Mouse (Mus musculus) heart, adult 2 months (tissue): Measurements from ENCODE around the gene Ncdn. TPM values are rescaled to one million over a fixed set of nuclear protein-coding genes. Genes with fewer than 3 reads are reported as not detected.

Experiments used
- DNase-seq, 2 experiments: peaks; one replicate each; pipeline ENCODE4 v3.0.0; 2021
- H3K27ac ChIP-seq: fragments of 200-600 bp; 2 replicates; pipeline ENCODE4 v1.8.1; 2022
- H3K27me3 ChIP-seq: fragments of 200-500 bp; 2 replicates; pipeline ENCODE4 v1.6.1; 2012; ENCODE audit warnings: mild to moderate bottlenecking, low read length, inconsistent platforms, mixed read lengths; ENCODE audit not compliant: control insufficient read depth, insufficient read depth
- H3K36me3 ChIP-seq: fragments of 200-500 bp; 2 replicates; pipeline ENCODE4 v1.6.1; 2012; ENCODE audit warnings: low read length, inconsistent platforms; ENCODE audit not compliant: control insufficient read depth, insufficient read depth
- H3K4me1 ChIP-seq: fragments of 200-500 bp; 2 replicates; pipeline ENCODE4 v1.6.1; 2011; ENCODE audit warnings: low read length; ENCODE audit not compliant: control insufficient read depth, insufficient read depth
- H3K4me3 ChIP-seq: fragments of 200-600 bp; 2 replicates; pipeline ENCODE4 v1.8.1; 2022
- H3K79me2 ChIP-seq: fragments of 200-500 bp; replicated peaks from 2 replicates; pipeline ENCODE4 v1.6.1; 2012; ENCODE audit warnings: mild to moderate bottlenecking, inconsistent platforms, low read length, moderate library complexity, mixed read lengths; ENCODE audit not compliant: control insufficient read depth, insufficient read depth
- H3K9ac ChIP-seq: fragments of 200-500 bp; 2 replicates; pipeline ENCODE4 v1.6.1; 2012; ENCODE audit warnings: low read depth, mild to moderate bottlenecking, control low read depth, inconsistent platforms, low read length, mixed read lengths
- CTCF ChIP-seq: fragments of 200-600 bp; IDR thresholded peaks from 2 replicates; pipeline ENCODE4 v1.8.1; 2022; ENCODE audit warnings: antibody characterized with exemption, mild to moderate bottlenecking, moderate library complexity
- EP300 ChIP-seq: fragments of 200-500 bp; IDR thresholded peaks from 2 replicates; pipeline ENCODE4 v1.6.1; 2011; ENCODE audit warnings: low read depth, low read length, control low read depth; ENCODE audit not compliant: insufficient read depth
- POLR2A ChIP-seq: fragments of 200-500 bp; IDR thresholded peaks from 2 replicates; pipeline ENCODE4 v1.6.1; 2011; ENCODE audit warnings: mild to moderate bottlenecking, low read depth, low read length, control low read depth; ENCODE audit not compliant: insufficient read depth
- WGBS: fragments of 180-500 bp; shearing (Covaris S2); methylation state at CpG from one replicate; pipeline ENCODE4 v1.1.7; 2018; 5-methylcytosine and 5-hydroxymethylcytosine counted together
- intact Hi-C: fragments of 180-260 bp; cut with DNase I; formaldehyde crosslinking; loops from one replicate; pipeline ENCODE4 v1.15.1; 2025
- polyA plus RNA-seq: library from polyadenylated mRNA; depleted of rRNA; stranded (reverse); fragments of >200 nt; gene quantifications from 2 replicates; pipeline ENCODE4 v1.2.3, GENCODE M21; 2012
- total RNA-seq, 2 experiments: library from RNA; stranded (reverse); gene quantifications; 2 replicates each; pipeline ENCODE4 v1.2.3; 2021

Ncdn gene
- total and polyA plus RNA-seq, 3 experiments, result 15.2 to 20.1 (median 16.5) TPM

DNA sequence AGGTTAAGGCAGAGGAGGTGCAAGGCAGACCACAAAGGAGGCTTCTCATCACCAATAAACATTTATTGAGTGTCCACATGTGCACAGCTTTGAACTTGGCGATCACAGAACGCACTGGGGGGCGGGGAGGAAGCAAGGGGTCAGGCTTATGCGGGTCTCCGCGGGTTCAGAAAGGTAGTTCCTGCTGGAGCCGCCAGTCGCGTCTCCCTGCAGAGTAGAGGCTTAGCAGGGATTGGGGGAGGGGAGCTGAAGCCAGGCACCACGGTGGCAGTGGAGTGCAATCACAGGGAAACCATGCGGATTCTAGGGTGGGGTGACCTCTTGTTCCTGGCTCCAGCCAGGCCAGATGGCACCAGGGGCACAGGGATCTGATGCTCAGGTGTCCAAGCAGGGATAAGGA, 9.5 kb downstream of the Ncdn start:
- H3K27ac ChIP-seq, result no peak overlapping the region
- H3K27me3 ChIP-seq, result no peaks in the 10 kb centered on the region
- 51% methylated on average over 11 of the region's 11 CpGs for WGBS
- no peak overlapping the region for H3K9ac ChIP-seq
- TF ChIP-seq POLR2A (no peak), EP300 (no peak), CTCF (no peak)
- no peak for DNase-seq
- H3K36me3 ChIP-seq, result no peaks in the 10 kb centered on the region
- H3K4me1 ChIP-seq, result no peaks in the 10 kb centered on the region
- intact Hi-C loops, result loop anchor here (2.0 kb wide), 1 partner anchor 97 kb away; no protein-coding TSS in a partner anchor
- no peaks in the 10 kb centered on the region for H3K79me2 ChIP-seq
- no peak overlapping the region for H3K4me3 ChIP-seq

- WGBS, result 31% methylated on average over 2 of the region's 2 CpGs
- Histone ChIP-seq H3K27ac (no peak overlapping the region), H3K36me3 (no peaks in the 10 kb centered on the region), H3K4me3 (no peak overlapping the region), H3K4me1 (no peaks in the 10 kb centered on the region), H3K27me3 (peaks cover 1% of the 10 kb centered on the region; the same call in 1 of the 2 replicates), H3K79me2 (no peaks in the 10 kb centered on the region), H3K9ac (no peak overlapping the region)
- no peak for DNase-seq
- TF ChIP-seq POLR2A, result no peak
- no peak for TF ChIP-seq CTCF
- no peak for TF ChIP-seq EP300
- intact Hi-C loops, result no loop called here
Measured at GRCm38 (mm10) chr4:126742976-126743375, 10.3 kb downstream of the Ncdn start.

DNA sequence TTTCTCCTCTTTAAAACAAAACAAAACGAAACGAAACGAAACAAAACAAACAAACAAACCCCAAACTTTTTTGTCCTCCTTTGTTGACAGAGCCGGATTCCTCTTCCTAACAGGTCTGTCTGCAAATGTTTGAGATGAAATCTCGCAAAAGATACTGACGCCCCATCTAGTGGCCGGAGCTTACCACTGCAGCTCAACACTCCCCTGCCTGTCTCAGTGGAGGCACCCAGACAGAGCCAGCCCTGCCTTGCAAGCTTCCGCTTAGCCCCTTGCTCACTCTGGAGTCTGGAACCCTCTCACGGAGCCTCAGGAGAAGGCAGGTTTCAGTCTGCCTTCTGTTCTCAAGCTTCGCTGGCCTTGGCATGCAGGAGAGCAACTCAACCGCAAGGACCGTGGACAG, 11.8 kb downstream of the Ncdn start:
- Histone ChIP-seq H3K4me3 (no peak overlapping the region), H3K27me3 (peaks cover 5% of the 10 kb centered on the region; the same call in 1 of the 2 replicates), H3K9ac (no peak overlapping the region), H3K36me3 (no peaks in the 10 kb centered on the region), H3K4me1 (no peaks in the 10 kb centered on the region), H3K79me2 (no peaks in the 10 kb centered on the region), H3K27ac (no peak overlapping the region)
- WGBS, result 5% methylated on average over 12 of the region's 12 CpGs
- intact Hi-C loops, result loop anchor here (1.0 to 2.0 kb wide), 3 partner anchors 109 to 187 kb away; no protein-coding TSS in a partner anchor
- DNase-seq, result peak; percentile 75 to 82
- TF ChIP-seq POLR2A, result no peak
- 0 out of 2 replicates have a peak, but pooled peaks have one; percentile 35 for TF ChIP-seq EP300
- peak; percentile 99; the same call in 1 of the 2 replicates for TF ChIP-seq CTCF

GRCm38 (mm10) chr4:126739966-126740676, 13.1 kb downstream of the Ncdn start:
- whole genome bisulfite sequencing, result 40% methylated on average over 10 of the region's 10 CpGs
- Histone ChIP-seq H3K36me3 (no peaks in the 10 kb centered on the region), H3K27ac (no peak overlapping the region), H3K9ac (no peak overlapping the region), H3K79me2 (no peaks in the 10 kb centered on the region), H3K27me3 (peaks cover 17% of the 10 kb centered on the region), H3K4me1 (no peaks in the 10 kb centered on the region), H3K4me3 (no peak overlapping the region)
- TF ChIP-seq POLR2A (no peak), CTCF (peak; percentile 37)
- intact Hi-C loops, result loop anchor here (2.0 kb wide), 1 partner anchor 107 kb away; no protein-coding TSS in a partner anchor
- DNase-seq, result no peak

DNA sequence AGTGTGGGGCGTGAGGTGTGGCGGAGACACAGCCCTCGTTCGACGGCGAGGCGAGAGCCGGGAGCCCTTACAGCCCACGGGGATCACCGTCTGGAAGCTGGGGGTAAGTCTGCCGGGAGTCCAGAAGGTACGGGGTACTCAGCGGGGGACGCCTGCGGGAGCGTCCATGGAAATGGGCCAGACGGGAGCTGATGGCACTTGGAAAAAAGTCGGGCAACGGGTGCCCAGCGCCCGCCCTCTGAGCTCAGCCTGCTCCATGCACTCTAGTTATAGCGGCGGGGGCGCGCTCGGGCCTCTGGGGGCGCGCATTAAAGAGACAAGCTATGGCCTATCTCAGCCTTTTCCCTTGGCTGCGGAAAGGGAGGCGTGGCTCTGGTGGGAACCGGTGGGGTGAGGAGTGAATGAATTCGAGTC, 17.2 kb downstream of the Ncdn start, which contains the start of gene Tfap2e:
Gene Tfap2e, minus strand, starts transcription at position 240 of the 414 bp plus-strand sequence.
- H3K27me3 ChIP-seq, result peaks cover 33% of the 10 kb centered on the region
- peak in 1 of 2 experiments; percentile 33 for DNase-seq
- no peak within 1 kb of the TSS for H3K27ac ChIP-seq
- WGBS, result under 1% methylated on average over 32 of the region's 32 CpGs
- TF ChIP-seq CTCF, result no peak
- TF ChIP-seq POLR2A, result no peak
- TF ChIP-seq EP300, result no peak
- no peaks in the 10 kb centered on the region for H3K36me3 ChIP-seq
- peak within 1 kb of the TSS; percentile 36 for H3K4me3 ChIP-seq
- H3K79me2 ChIP-seq, result no peaks in the 10 kb centered on the region
- intact Hi-C loops, result no loop called here
- no peaks in the 10 kb centered on the region for H3K4me1 ChIP-seq
- peak within 1 kb of the TSS; percentile 50 for H3K9ac ChIP-seq

DNA sequence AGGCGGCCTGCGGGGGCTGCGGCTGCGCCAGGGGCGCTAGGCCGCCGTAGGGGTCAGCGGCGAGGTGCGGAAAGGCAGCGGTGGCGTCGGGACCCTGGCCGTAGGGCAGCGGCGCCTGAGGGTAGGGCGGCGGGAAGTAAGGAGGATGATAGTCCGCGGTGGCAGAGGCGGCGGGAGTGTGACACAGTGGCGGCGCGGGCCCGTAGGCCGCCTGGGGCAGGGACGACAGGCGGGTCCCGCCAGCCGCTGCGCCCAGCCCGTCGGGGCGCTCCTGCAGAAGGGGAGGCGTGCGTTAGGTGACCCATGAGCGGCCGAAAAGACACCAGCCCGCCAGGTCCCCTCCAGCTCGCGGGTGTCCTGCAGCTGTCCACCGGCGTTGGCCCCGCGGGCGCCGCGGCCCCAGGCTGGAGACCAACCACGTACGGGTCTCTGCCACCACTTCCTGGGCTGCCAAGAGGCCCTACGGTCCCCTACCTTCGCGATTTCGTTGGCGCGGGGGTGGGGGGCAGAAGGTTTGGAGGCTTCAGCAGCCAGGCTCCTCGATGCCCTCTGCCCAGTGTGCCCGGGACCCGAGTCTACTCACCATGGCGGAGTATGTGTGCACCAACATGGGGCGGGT, 17.7 kb downstream of the Ncdn start:
- peak in 1 of 2 experiments; percentile 32 for DNase-seq
- no peaks in the 10 kb centered on the region for H3K79me2 ChIP-seq
- H3K27ac ChIP-seq, result no peak overlapping the region
- 2% methylated on average over 55 of the region's 62 CpGs for WGBS
- no peaks in the 10 kb centered on the region for H3K4me1 ChIP-seq
- intact Hi-C loops, result no loop called here
- TF ChIP-seq POLR2A (no peak), EP300 (no peak), CTCF (no peak)
- H3K36me3 ChIP-seq, result no peaks in the 10 kb centered on the region
- peaks cover 33% of the 10 kb centered on the region for H3K27me3 ChIP-seq
- peak overlapping the region; percentile 50 for H3K9ac ChIP-seq
- H3K4me3 ChIP-seq, result peak overlapping the region; percentile 36
